Mouse (Mus musculus): Measurements from ENCODE around the gene Oxtr. TPM values are rescaled to one million over a fixed set of nuclear protein-coding genes. Genes with fewer than 3 reads are reported as not detected.

Gene Oxtr
- polyA plus RNA-seq, 1 experiment from 2014 or later = 1.8 TPM

DNA sequence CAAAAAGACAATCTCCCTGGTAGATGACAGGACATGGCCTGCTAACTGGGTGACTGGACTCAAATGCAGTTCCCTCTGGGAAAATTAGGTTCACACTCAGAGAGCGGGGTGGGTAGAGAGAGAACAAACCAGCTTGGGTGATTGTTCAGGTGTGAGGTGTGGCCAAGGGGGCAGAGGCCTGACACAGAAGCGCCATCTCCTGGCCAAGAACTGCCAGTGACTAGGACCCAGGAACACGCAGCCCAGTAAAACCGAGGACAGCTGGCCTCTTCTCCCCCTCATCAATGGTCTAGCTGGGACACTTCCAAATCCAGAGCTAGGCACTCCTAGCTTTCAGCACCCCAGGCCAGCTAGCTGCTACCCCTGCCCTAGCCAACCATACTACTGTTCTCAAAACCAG, 5.4 kb downstream of the Oxtr start:
- WGBS = 9% methylated on average over 4 of the region's 4 CpGs
- no peaks in the 10 kb centered on the region for H3K9me3 ChIP-seq (replicated peaks)
- no peak for ATAC-seq (ENCODE audit: low FRiP score)
- no peaks in the 10 kb centered on the region for H3K36me3 ChIP-seq
- peaks cover 27% of the 10 kb centered on the region for H3K27me3 ChIP-seq (replicated peaks)
- H3K9ac ChIP-seq (replicated peaks) = no peak overlapping the region
- no peak overlapping the region for H3K4me3 ChIP-seq (replicated peaks)
- H3K4me2 ChIP-seq = no peak overlapping the region
- H3K27ac ChIP-seq (replicated peaks) = no peak overlapping the region
- H3K4me1 ChIP-seq = peaks cover 6% of the 10 kb centered on the region

DNA sequence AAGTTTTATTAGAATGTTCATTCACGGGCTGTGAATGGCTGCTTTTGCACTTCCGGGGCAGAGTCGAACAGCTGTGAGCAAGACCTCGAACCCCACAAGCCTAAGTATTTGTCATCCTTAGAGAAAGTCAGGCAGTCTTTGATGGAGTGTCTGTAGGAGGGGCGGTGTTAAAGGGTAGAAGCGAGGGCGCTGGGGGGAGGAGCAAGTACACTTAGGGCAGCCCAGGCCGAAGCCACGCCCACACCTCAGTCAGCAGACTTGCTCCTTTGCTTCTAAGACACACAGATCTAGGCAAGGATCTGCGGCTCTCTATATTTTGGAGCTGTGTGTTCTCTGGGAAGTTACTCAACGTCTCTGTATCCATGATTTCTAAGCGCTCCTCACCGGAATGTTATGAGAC, 9.9 kb downstream of the Oxtr start:
- Histone ChIP-seq H3K4me2 (no peak overlapping the region), H3K27me3 (replicated peaks) (no peaks in the 10 kb centered on the region), H3K4me1 (no peaks in the 10 kb centered on the region), H3K9me3 (replicated peaks) (no peaks in the 10 kb centered on the region), H3K9ac (replicated peaks) (no peak overlapping the region), H3K4me3 (replicated peaks) (no peak overlapping the region), H3K36me3 (no peaks in the 10 kb centered on the region), H3K27ac (replicated peaks) (no peak overlapping the region)
- WGBS = 50% methylated on average over 13 of the region's 13 CpGs
- no peak for ATAC-seq (ENCODE audit: low FRiP score)

- Histone ChIP-seq H3K27ac (replicated peaks) (no peak overlapping the region), H3K9ac (replicated peaks) (no peak overlapping the region), H3K4me2 (no peak overlapping the region), H3K27me3 (replicated peaks) (no peaks in the 10 kb centered on the region), H3K4me1 (no peaks in the 10 kb centered on the region), H3K9me3 (replicated peaks) (no peaks in the 10 kb centered on the region), H3K4me3 (replicated peaks) (no peak overlapping the region), H3K36me3 (no peaks in the 10 kb centered on the region)
- no peak for ATAC-seq (ENCODE audit: low FRiP score)
- WGBS = 87% methylated on average over 4 of the region's 4 CpGs
Observed at GRCm38 (mm10) chr6:112471644-112472043, 18.1 kb downstream of the Oxtr start.

GRCm38 (mm10) chr6:112466001-112466400, 23.7 kb downstream of the Oxtr start:
- ATAC-seq (ENCODE audit: low FRiP score) = no peak
- Histone ChIP-seq H3K9me3 (replicated peaks) (no peaks in the 10 kb centered on the region), H3K9ac (replicated peaks) (no peak overlapping the region), H3K27me3 (replicated peaks) (no peaks in the 10 kb centered on the region), H3K36me3 (no peaks in the 10 kb centered on the region), H3K4me3 (replicated peaks) (no peak overlapping the region), H3K4me2 (no peak overlapping the region), H3K4me1 (no peaks in the 10 kb centered on the region), H3K27ac (replicated peaks) (no peak overlapping the region)

DNA sequence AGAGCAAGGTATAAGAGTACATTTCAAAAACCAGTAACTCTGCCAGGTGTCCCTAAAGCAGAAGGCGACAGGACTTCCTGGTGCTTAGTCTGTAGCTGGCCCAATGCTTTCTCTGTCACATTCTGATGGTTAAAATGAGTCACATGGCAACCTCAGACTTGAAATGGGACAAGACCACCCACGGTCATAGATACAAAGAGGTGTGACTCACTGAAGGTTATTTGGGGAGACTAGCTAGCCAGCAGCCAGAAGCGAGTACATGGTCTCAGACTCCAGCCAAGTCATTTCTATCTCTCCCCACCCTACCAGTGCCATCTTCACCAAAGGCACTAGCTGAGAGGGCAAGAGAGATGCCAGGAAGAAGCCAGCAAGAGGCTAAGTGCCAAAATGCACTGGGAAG, 24.3 kb downstream of the Oxtr start:
- Histone ChIP-seq H3K27me3 (replicated peaks) (no peaks in the 10 kb centered on the region), H3K36me3 (no peaks in the 10 kb centered on the region), H3K27ac (replicated peaks) (no peak overlapping the region), H3K9ac (replicated peaks) (no peak overlapping the region), H3K4me2 (no peak overlapping the region), H3K4me1 (no peaks in the 10 kb centered on the region), H3K9me3 (replicated peaks) (no peaks in the 10 kb centered on the region), H3K4me3 (replicated peaks) (no peak overlapping the region)
- no peak for ATAC-seq (ENCODE audit: low FRiP score)
- WGBS = 92% methylated on average over 3 of the region's 3 CpGs

- no peaks in the 10 kb centered on the region for H3K9me3 ChIP-seq (replicated peaks)
- WGBS = 82% methylated on average over 6 of the region's 6 CpGs
- H3K27me3 ChIP-seq (replicated peaks) = no peaks in the 10 kb centered on the region
- H3K4me3 ChIP-seq (replicated peaks) = no peak overlapping the region
- H3K36me3 ChIP-seq = no peaks in the 10 kb centered on the region
- no peaks in the 10 kb centered on the region for H3K4me1 ChIP-seq
- no peak for ATAC-seq (ENCODE audit: low FRiP score)
- H3K27ac ChIP-seq (replicated peaks) = no peak overlapping the region
- no peak overlapping the region for H3K4me2 ChIP-seq
- H3K9ac ChIP-seq (replicated peaks) = no peak overlapping the region
Observed at GRCm38 (mm10) chr6:112463331-112463730, 26.4 kb downstream of the Oxtr start.

- Histone ChIP-seq H3K9me3 (replicated peaks) (no peaks in the 10 kb centered on the region), H3K4me3 (replicated peaks) (no peak overlapping the region), H3K4me1 (no peaks in the 10 kb centered on the region), H3K27ac (replicated peaks) (no peak overlapping the region), H3K36me3 (no peaks in the 10 kb centered on the region), H3K9ac (replicated peaks) (no peak overlapping the region), H3K27me3 (replicated peaks) (no peaks in the 10 kb centered on the region), H3K4me2 (no peak overlapping the region)
- WGBS = 94% methylated on average over 5 of the region's 5 CpGs
- no peak for ATAC-seq (ENCODE audit: low FRiP score)
Observed at GRCm38 (mm10) chr6:112461459-112461858, 28.3 kb downstream of the Oxtr start.

DNA sequence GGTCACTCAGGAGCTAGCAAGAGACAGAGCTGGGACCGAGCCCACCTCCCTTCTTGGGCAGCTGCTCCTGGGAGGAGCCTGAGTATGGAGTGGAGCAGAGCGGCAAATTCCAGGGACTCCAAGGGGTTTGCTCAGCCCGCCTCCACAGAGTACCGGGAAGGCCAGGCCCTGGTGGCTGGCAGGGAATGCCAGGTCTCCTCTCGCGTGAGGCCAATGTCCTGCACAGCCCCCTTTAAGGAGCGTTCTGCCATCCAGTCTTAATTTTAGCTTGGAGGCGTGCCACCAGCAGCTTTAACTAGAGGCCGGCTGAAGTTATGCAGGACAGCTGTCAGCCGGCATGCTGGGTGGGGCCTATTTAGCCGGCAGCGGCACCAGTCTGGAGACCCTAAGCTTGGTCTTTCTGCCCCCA, 30.4 kb downstream of the Oxtr start, which contains the start of gene Cav3:
TSS of gene Cav3 (plus strand) at position 165 of the 409 bp plus-strand sequence.
- no peaks in the 10 kb centered on the region for H3K36me3 ChIP-seq
- H3K27ac ChIP-seq (replicated peaks) = no peak within 1 kb of the TSS
- H3K9me3 ChIP-seq (replicated peaks) = no peaks in the 10 kb centered on the region
- no peak within 1 kb of the TSS for H3K9ac ChIP-seq (replicated peaks)
- no peaks in the 10 kb centered on the region for H3K4me1 ChIP-seq
- H3K4me3 ChIP-seq (replicated peaks) = no peak within 1 kb of the TSS
- ATAC-seq (ENCODE audit: low FRiP score) = no peak
- 78% methylated on average over 12 of the region's 12 CpGs for WGBS
- H3K4me2 ChIP-seq = no peak within 1 kb of the TSS
- H3K27me3 ChIP-seq (replicated peaks) = no peaks in the 10 kb centered on the region

DNA sequence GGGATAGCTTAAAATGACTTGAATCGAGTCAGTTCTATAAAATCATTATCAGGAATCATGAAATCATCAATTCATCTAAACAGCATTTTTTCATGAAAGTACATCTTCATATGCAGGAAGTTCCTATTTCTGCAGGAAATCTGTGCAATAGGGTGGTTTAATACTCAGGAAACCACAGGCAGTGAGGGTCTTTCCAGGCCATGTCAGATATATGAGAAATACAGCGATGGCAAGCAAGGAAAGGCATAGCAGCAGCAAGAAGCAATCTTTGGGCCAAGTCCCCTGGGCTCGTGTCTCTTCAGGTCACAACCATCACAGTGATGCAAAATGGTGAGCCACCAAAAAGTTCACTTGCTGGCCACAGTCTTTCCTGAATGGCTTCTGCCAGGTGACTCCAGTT, 44.1 kb downstream of the Oxtr start:
- no peak overlapping the region for H3K9ac ChIP-seq (replicated peaks)
- no peaks in the 10 kb centered on the region for H3K36me3 ChIP-seq
- no peak overlapping the region for H3K4me2 ChIP-seq
- H3K27ac ChIP-seq (replicated peaks) = no peak overlapping the region
- H3K27me3 ChIP-seq (replicated peaks) = no peaks in the 10 kb centered on the region
- 89% methylated on average over 3 of the region's 3 CpGs for WGBS
- H3K4me1 ChIP-seq = no peaks in the 10 kb centered on the region
- no peaks in the 10 kb centered on the region for H3K9me3 ChIP-seq (replicated peaks)
- H3K4me3 ChIP-seq (replicated peaks) = no peak overlapping the region
- ATAC-seq (ENCODE audit: low FRiP score) = no peak

GRCm38 (mm10) chr6:112426018-112426732, 63.6 kb downstream of the Oxtr start:
- WGBS = 73% methylated on average over 6 of the region's 6 CpGs
- no peaks in the 10 kb centered on the region for H3K4me1 ChIP-seq
- no peak overlapping the region for H3K4me3 ChIP-seq (replicated peaks)
- no peak overlapping the region for H3K4me2 ChIP-seq
- no peak overlapping the region for H3K9ac ChIP-seq (replicated peaks)
- H3K9me3 ChIP-seq (replicated peaks) = no peaks in the 10 kb centered on the region
- ATAC-seq (ENCODE audit: low FRiP score) = no peak
- no peaks in the 10 kb centered on the region for H3K27me3 ChIP-seq (replicated peaks)
- H3K27ac ChIP-seq (replicated peaks) = no peak overlapping the region
- no peaks in the 10 kb centered on the region for H3K36me3 ChIP-seq

DNA sequence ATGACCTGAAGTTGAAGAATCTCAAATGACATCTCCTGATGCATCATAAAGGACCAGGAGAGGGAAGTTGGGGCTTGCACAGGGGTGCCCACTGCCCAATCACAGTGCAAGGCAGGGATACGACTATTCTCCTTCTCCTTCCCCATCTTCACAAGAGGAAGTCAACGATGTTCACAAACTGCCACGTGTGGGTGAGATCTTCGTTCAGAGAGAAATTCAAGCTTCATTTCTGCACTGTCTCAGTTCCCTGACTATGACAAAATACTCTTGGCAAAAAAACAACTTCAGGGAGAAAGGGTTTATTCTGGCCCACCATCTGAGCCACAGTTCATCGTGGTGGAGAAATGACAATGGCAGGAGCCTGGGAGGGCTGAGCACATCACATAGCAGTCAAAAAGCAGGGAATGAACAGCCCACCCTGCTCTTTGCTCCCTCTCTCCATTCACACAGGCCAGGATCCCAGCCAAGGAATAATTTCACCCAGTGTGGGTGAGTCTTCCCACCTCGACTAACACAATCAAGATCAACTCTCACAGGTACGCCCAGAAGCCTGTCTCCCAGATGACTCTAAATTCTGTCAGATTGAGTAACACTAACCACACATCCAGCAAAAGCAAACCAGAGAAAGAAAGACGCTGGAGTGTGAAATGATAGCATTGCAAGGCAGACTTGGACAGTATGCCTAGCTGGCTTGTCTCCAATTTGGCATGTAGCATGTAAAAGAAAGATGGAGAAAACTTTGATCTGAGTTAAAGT, 65.8 kb downstream of the Oxtr start:
- Histone ChIP-seq H3K27me3 (replicated peaks) (no peaks in the 10 kb centered on the region), H3K4me3 (replicated peaks) (no peak overlapping the region), H3K36me3 (no peaks in the 10 kb centered on the region), H3K4me2 (no peak overlapping the region), H3K9me3 (replicated peaks) (no peaks in the 10 kb centered on the region), H3K9ac (replicated peaks) (no peak overlapping the region), H3K4me1 (no peaks in the 10 kb centered on the region), H3K27ac (replicated peaks) (no peak overlapping the region)
- no peak for ATAC-seq (ENCODE audit: low FRiP score)
- WGBS = 81% methylated on average over 8 of the region's 8 CpGs
